Mouse (Mus musculus) cortical plate, adult 2 months (tissue): ENCODE data around the gene Txndc17.

Experiments
- CTCF ChIP-seq: fragments of 200-500 bp; IDR thresholded peaks from 2 replicates; pipeline ENCODE4 v1.5.1; 2011; ENCODE audit warnings: mild to moderate bottlenecking, control low read depth, low read length; ENCODE audit not compliant: insufficient read depth; ENCODE audit errors: extremely low read depth
- POLR2A ChIP-seq: fragments of 200-500 bp; IDR thresholded peaks from 2 replicates; pipeline ENCODE4 v1.6.1; 2011; ENCODE audit warnings: mild to moderate bottlenecking, low read length, control low read depth; ENCODE audit not compliant: insufficient read depth; ENCODE audit errors: extremely low read depth

DNA sequence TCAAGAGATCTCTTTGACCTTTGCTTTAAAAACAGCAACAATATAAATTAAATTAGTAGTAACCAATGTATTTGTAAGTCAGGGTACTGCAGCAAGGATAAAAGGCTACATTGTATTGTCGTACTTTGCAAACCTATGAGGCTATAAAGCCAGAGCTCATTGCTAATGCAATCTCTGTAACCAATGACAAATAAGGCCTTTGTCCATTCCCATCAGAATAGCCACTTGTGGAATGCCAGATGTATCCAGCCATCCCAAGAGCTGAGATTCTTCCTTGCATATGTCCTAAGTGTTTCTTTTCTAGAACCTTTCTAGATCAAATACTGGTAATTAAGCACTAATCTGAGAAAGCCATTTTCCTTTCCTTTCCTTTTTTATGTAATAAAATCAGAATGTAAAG is 16.5 kb upstream of the Txndc17 start:
- TF ChIP-seq POLR2A (no peak), CTCF (no peak)
